Mouse (Mus musculus) embryonic facial prominence, embryonic 11.5 days (tissue): ENCODE results near the gene Dohh. TPM values are rescaled to one million over a fixed set of nuclear protein-coding genes. Genes with fewer than 3 reads are reported as not detected.

Experiments used
- ATAC-seq: fragments of 200-750 bp; cut with Nextera tagmentation; replicated peaks from 2 replicates; pipeline ENCODE4 v1.8.0; 2017; ENCODE audit warnings: low read depth; ENCODE audit not compliant: insufficient number of reproducible peaks, low FRiP score, low TSS enrichment
- DNase-seq: peaks from one replicate; pipeline ENCODE4 v3.0.0-alpha.2; 2015; ENCODE audit warnings: low spot score
- H3K27ac ChIP-seq: fragments of 300-500 bp; sonication (generic); replicated peaks from 2 replicates; pipeline ENCODE4 v1.5.1; 2014; ENCODE audit warnings: mild to moderate bottlenecking, low read depth, low read length, control low read depth
- H3K27me3 ChIP-seq: fragments of 300-500 bp; sonication (generic); 2 replicates; pipeline ENCODE4 v1.6.1; 2014; ENCODE audit warnings: mild to moderate bottlenecking, low read length, moderate library complexity, mixed read lengths; ENCODE audit not compliant: control insufficient read depth, insufficient read depth
- H3K36me3 ChIP-seq: fragments of 300-500 bp; sonication (generic); replicated peaks from 2 replicates; pipeline ENCODE4 v1.6.1; 2014; ENCODE audit warnings: low read depth, mild to moderate bottlenecking, low read length, moderate library complexity, mixed read lengths; ENCODE audit not compliant: control insufficient read depth, insufficient read depth
- H3K4me1 ChIP-seq: fragments of 300-500 bp; sonication (generic); 2 replicates; pipeline ENCODE4 v1.6.1; 2014; ENCODE audit warnings: low read length, mixed read lengths; ENCODE audit not compliant: control insufficient read depth, insufficient read depth
- H3K4me2 ChIP-seq: fragments of 300-500 bp; sonication (generic); 2 replicates; pipeline ENCODE4 v1.6.1; 2014; ENCODE audit warnings: low read depth, mild to moderate bottlenecking, control low read depth, low read length, moderate library complexity
- H3K4me3 ChIP-seq: fragments of 300-500 bp; sonication (generic); 2 replicates; pipeline ENCODE4 v1.5.1; 2014; ENCODE audit warnings: low read depth, low read length, control low read depth
- H3K9ac ChIP-seq: fragments of 300-500 bp; sonication (generic); replicated peaks from 2 replicates; pipeline ENCODE4 v1.6.1; 2014; ENCODE audit warnings: mild to moderate bottlenecking, control low read depth, low read length
- H3K9me3 ChIP-seq: fragments of 300-500 bp; sonication (generic); replicated peaks from 2 replicates; pipeline ENCODE4 v1.6.1; 2016; ENCODE audit warnings: mild to moderate bottlenecking, low read length, inconsistent platforms, mixed read lengths; ENCODE audit not compliant: control insufficient read depth
- WGBS: fragments of 180-500 bp; shearing (Covaris S2); extraction: QIAGEN DNeasy Blood & Tissue Kit; methylation state at CpG from one replicate; pipeline ENCODE4 v1.1.7; 2014; 5-methylcytosine and 5-hydroxymethylcytosine counted together
- polyA plus RNA-seq: library from polyadenylated mRNA; unstranded; fragments of >200 nt; fragmentation: Nextera tagmentation; extraction: Ambion mirVana; gene quantifications from 2 replicates; pipeline ENCODE4 v1.2.1, GENCODE M21; 2014

Dohh gene
- polyA plus RNA-seq, 1 experiment from 2014 or later, result 45.0 TPM

- ATAC-seq, result no peak
- Histone ChIP-seq H3K27ac (no peak overlapping the region), H3K27me3 (peaks cover 34% of the 10 kb centered on the region), H3K4me3 (no peak overlapping the region), H3K9ac (no peak overlapping the region), H3K4me2 (no peak overlapping the region), H3K36me3 (no peaks in the 10 kb centered on the region; the same call in none of the 2 replicates), H3K4me1 (peaks cover 12% of the 10 kb centered on the region), H3K9me3 (no peaks in the 10 kb centered on the region)
- DNase-seq, result no peak
- WGBS, result 56% methylated on average over 8 of the region's 8 CpGs
Observed at GRCm38 (mm10) chr10:81344421-81345161, 39.6 kb upstream of the Dohh start.

DNA sequence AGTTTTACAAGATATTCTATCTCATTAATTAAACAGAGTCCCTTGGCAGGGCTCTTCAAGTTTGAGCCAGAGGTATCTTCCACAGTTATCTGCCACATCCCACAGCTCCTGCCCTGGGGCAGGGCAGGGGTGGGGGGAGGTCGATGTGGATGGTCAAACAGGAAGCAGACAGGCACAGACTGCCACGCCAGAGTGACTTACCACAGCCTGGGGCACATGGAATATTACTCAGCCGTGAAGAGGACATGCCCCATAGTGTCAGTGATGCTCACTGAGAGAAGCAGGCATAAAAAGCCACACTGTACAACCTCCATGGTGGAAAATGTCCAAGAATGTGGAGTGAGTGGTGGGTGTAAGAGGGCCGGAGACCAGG, 39.1 kb upstream of the Dohh start:
- H3K9me3 ChIP-seq, result no peaks in the 10 kb centered on the region
- no peak overlapping the region for H3K4me3 ChIP-seq
- ATAC-seq (no peak), DNase-seq (no peak)
- peaks cover 12% of the 10 kb centered on the region for H3K4me1 ChIP-seq
- 84% methylated on average over 4 of the region's 4 CpGs for WGBS
- no peak overlapping the region for H3K27ac ChIP-seq
- peaks cover 34% of the 10 kb centered on the region for H3K27me3 ChIP-seq
- H3K4me2 ChIP-seq, result no peak overlapping the region
- H3K9ac ChIP-seq, result no peak overlapping the region
- H3K36me3 ChIP-seq, result no peaks in the 10 kb centered on the region; the same call in none of the 2 replicates

GRCm38 (mm10) chr10:81346453-81347067, 37.7 kb upstream of the Dohh start:
- Histone ChIP-seq H3K9me3 (no peaks in the 10 kb centered on the region), H3K27ac (no peak overlapping the region), H3K36me3 (no peaks in the 10 kb centered on the region; the same call in none of the 2 replicates), H3K27me3 (peaks cover 28% of the 10 kb centered on the region), H3K9ac (peak overlapping the region; percentile 39), H3K4me3 (peak overlapping the region; percentile 19; the same call in 1 of the 2 replicates), H3K4me2 (peak overlapping the region; percentile 45), H3K4me1 (peaks cover 12% of the 10 kb centered on the region)
- WGBS, result 8% methylated on average over 54 of the region's 55 CpGs
- DNase-seq (peak; percentile 79), ATAC-seq (no peak)

DNA sequence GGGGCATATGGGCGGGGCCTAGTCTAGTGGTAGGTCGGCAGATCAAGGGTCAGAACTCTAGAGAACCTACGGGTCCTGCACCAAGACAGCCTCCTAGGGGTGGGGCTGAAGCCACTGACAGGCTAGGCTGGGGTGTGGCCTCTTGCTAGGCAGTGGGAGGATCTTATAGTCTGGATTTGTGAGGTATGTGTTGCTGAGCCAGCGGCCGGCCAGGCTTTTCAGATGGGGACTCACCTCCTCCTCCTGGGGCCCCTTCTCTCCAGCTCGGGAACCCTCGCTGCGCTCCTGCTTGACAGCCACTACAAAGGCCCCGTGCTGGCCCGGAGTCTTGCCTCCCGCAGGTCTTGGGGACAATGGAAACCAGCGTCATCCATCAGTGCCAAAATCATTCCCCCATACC, 35.1 kb upstream of the Dohh start:
- H3K4me3 ChIP-seq, result peak overlapping the region; percentile 87
- H3K9ac ChIP-seq, result peak overlapping the region; percentile 87
- H3K4me2 ChIP-seq, result peak overlapping the region; percentile 40
- 3% methylated on average over 12 of the region's 12 CpGs for WGBS
- H3K9me3 ChIP-seq, result no peaks in the 10 kb centered on the region
- ATAC-seq (no peak), DNase-seq (peak; percentile 35)
- H3K4me1 ChIP-seq, result peaks cover 6% of the 10 kb centered on the region
- peaks cover 5% of the 10 kb centered on the region for H3K27me3 ChIP-seq
- no peak overlapping the region for H3K27ac ChIP-seq
- no peaks in the 10 kb centered on the region; the same call in none of the 2 replicates for H3K36me3 ChIP-seq

GRCm38 (mm10) chr10:81349961-81350350, 34.3 kb upstream of the Dohh start:
- ATAC-seq (peak; percentile 6; the same call in 1 of the 2 replicates), DNase-seq (no peak)
- peak overlapping the region; percentile 87 for H3K4me3 ChIP-seq
- H3K27ac ChIP-seq, result no peak overlapping the region
- H3K9me3 ChIP-seq, result no peaks in the 10 kb centered on the region
- no peaks in the 10 kb centered on the region; the same call in none of the 2 replicates for H3K27me3 ChIP-seq
- peak overlapping the region; percentile 40 for H3K4me2 ChIP-seq
- 0% methylated on average over 23 of the region's 29 CpGs for WGBS
- H3K4me1 ChIP-seq, result peaks cover 6% of the 10 kb centered on the region
- H3K36me3 ChIP-seq, result no peaks in the 10 kb centered on the region; the same call in none of the 2 replicates
- H3K9ac ChIP-seq, result peak overlapping the region; percentile 87

DNA sequence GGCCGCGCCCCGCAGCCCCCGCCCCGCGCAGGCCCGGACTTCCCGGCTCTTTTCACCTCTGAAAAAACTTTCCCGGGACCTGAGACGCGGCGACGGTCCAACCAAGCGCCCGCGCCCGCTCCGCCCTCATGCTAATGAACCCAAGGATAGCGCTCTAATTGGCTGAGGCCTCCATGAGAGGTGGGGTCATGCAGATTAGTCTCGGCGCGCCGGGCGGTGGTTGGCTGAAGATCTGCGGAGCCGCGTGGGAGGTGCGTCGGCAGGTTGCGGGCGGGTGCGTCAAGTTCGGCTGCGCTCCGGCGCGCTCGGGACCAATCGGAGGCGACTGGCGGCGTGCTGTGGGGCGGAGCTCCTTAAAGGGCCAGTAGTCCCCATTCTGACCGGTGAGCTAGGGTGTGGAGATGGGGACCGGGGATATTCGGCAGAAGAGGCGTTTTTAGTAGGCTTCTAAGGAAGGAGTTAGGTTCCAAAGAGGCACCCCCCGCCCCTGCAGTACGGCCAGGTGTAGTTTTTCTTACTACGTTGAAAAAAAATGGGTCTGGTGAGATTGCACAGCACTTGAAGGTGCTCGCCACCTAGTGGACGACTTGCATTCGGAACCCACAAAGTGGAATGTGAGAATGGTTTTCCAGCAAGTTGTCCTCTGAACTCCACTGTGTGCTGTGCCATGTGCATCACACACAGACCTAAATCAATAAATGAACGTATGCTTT, 33.7 kb upstream of the Dohh start, which contains the start of gene Hmg20b:
Hmg20b (minus strand) TSS at position 130 of the 713 bp plus-strand sequence.
- no peaks in the 10 kb centered on the region for H3K9me3 ChIP-seq
- H3K4me2 ChIP-seq, result peak within 1 kb of the TSS; percentile 40
- H3K4me1 ChIP-seq, result peaks cover 6% of the 10 kb centered on the region
- no peak within 1 kb of the TSS for H3K27ac ChIP-seq
- H3K4me3 ChIP-seq, result peak within 1 kb of the TSS; percentile 87
- H3K27me3 ChIP-seq, result no peaks in the 10 kb centered on the region
- H3K9ac ChIP-seq, result peak within 1 kb of the TSS; percentile 87
- under 1% methylated on average over 53 of the region's 54 CpGs for WGBS
- ATAC-seq (peak; percentile 91), DNase-seq (peak; percentile 99)
- H3K36me3 ChIP-seq, result no peaks in the 10 kb centered on the region; the same call in none of the 2 replicates

GRCm38 (mm10) chr10:81351678-81352291, 32.4 kb upstream of the Dohh start:
- H3K4me1 ChIP-seq, result peaks cover 6% of the 10 kb centered on the region
- H3K4me2 ChIP-seq, result no peak overlapping the region
- no peak overlapping the region for H3K4me3 ChIP-seq
- H3K9me3 ChIP-seq, result no peaks in the 10 kb centered on the region
- H3K27me3 ChIP-seq, result no peaks in the 10 kb centered on the region
- no peak for ATAC-seq
- H3K36me3 ChIP-seq, result no peaks in the 10 kb centered on the region; the same call in 1 of the 2 replicates
- no peak overlapping the region for H3K9ac ChIP-seq
- no peak overlapping the region for H3K27ac ChIP-seq
- WGBS, result 21% methylated on average over 9 of the region's 9 CpGs
- no peak for DNase-seq
